Mouse (Mus musculus): ENCODE data around the gene Gpr19.

DNA sequence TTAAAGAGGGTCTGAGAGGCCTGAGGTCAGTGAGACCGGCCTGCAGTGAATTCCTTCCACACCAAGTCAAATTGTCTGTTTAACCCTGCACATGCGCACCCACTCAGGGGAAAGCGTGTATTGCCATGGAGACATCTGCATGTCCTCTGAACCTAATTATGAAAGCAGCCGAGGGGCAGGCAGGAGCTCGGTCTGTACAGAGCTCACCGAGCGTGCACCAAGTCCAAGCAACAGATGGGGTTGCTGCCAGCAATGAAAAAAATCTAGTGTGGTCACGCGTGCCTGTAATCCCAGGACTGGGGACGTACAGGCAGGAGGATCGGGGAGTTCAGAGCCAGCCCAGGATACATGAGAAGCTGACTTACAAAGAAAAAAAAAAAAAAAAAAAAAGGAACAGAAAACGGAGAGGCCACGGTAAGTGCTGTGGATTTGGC lies 35.7 kb downstream of the Gpr19 start:
- TF ChIP-seq CTCF (IDR thresholded peaks at IDR 0.05; ENCODE audit: control insufficient read depth, insufficient read depth, insufficient read length): no peak
- TF ChIP-seq FOSL1 (IDR thresholded peaks at IDR 0.05; ENCODE audit: insufficient read depth, low read length, poor library complexity, severe bottlenecking): no peak
- peak; percentile 61 for TF ChIP-seq USF1 (IDR thresholded peaks at IDR 0.05; ENCODE audit: low read depth)
